Mouse (Mus musculus) embryonic facial prominence, embryonic 10.5 days (tissue): ENCODE results near the gene Gm21820. TPM values are rescaled to one million over a fixed set of nuclear protein-coding genes. Genes with fewer than 3 reads are reported as not detected.
"Not testable (repeated sequence)": the region's sequence is repeated elsewhere in the genome, so short reads cannot be mapped to it uniquely, and the experiment has no call there.

Source experiments
- DNase-seq: peaks from one replicate; pipeline ENCODE4 v3.0.0-alpha.2; 2017; ENCODE audit warnings: low spot score
- H3K27ac ChIP-seq: fragments of 300-500 bp; sonication (generic); replicated peaks from 2 replicates; pipeline ENCODE4 v1.5.1; 2016; ENCODE audit warnings: mild to moderate bottlenecking
- H3K27me3 ChIP-seq: fragments of 300-500 bp; sonication (generic); replicated peaks from 2 replicates; pipeline ENCODE4 v1.6.1; 2016; ENCODE audit warnings: low read depth, mild to moderate bottlenecking; ENCODE audit not compliant: poor library complexity, severe bottlenecking
- H3K36me3 ChIP-seq: fragments of 300-500 bp; sonication (generic); replicated peaks from 2 replicates; pipeline ENCODE4 v1.6.1; 2016; ENCODE audit warnings: mild to moderate bottlenecking, moderate library complexity
- H3K4me1 ChIP-seq: fragments of 300-500 bp; sonication (generic); 2 replicates; pipeline ENCODE4 v1.6.1; 2016
- H3K4me3 ChIP-seq: fragments of 300-500 bp; sonication (generic); 2 replicates; pipeline ENCODE4 v1.5.1; 2016; ENCODE audit warnings: mild to moderate bottlenecking, moderate library complexity
- H3K9me3 ChIP-seq: fragments of 300-500 bp; sonication (generic); 2 replicates; pipeline ENCODE4 v1.6.1; 2016; ENCODE audit warnings: mild to moderate bottlenecking
- WGBS: fragments of 180-500 bp; shearing (Covaris S2); methylation state at CpG from one replicate; pipeline ENCODE4 v1.1.7; 2016; 5-methylcytosine and 5-hydroxymethylcytosine counted together
- polyA plus RNA-seq: library from polyadenylated mRNA; unstranded; fragments of >200 nt; fragmentation: Nextera tagmentation; extraction: Ambion mirVana; gene quantifications from 2 replicates; pipeline ENCODE4 v1.2.1, GENCODE M21; 2016

Gene Gm21820
- polyA plus RNA-seq, result not detected in 2 replicates

DNA sequence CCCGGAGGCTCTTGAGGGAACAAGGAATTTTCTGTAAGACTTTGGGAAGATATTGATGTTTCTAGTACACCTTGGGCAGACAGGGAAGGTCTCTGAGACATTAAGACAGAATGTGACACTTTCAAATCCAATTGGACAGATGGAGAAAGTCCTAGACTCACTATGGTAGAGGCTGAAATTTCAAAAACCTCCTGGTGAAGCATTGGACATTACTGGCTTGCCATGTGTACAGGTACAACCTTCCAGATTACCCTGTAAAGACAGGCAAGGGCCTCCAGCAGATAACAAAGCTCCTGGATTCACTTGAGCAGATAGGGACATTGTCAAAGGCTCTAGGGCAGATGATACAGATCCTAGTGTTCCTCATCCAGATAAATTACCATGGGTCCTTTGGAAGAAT, at the start of gene Gm21820:
TSS of gene Gm21820 (minus strand) at position 101 of the 400 bp plus-strand sequence.
- whole genome bisulfite sequencing, result 53% methylated on average over 1 of the region's 1 CpGs
- DNase-seq, result not testable (repeated sequence)

More for the DNA sequence above, at the start of gene Gm21820:
- not testable (repeated sequence) for H3K36me3 ChIP-seq, H3K9me3 ChIP-seq, H3K4me1 ChIP-seq, H3K27ac ChIP-seq, H3K4me3 ChIP-seq, H3K27me3 ChIP-seq

Other genes starting within 250 kb of the Gm21820 start
- gene Gm20918, start 205.5 kb downstream of the Gm21820 start, polyA plus RNA-seq, result not detected in 2 replicates